Mouse (Mus musculus) ES-Bruce4 (cell line): ENCODE results near the gene Lat2. TPM values are rescaled to one million over a fixed set of nuclear protein-coding genes. Genes with fewer than 3 reads are reported as not detected.
A peak's percentile ranks its signal among the peaks of the same experiment; 100 is the strongest.

Source experiments
- H3K27ac ChIP-seq: 2 replicates; pipeline ENCODE4 v1.5.1; 2012; ENCODE audit warnings: low read length, inconsistent platforms; ENCODE audit not compliant: insufficient read depth
- H3K27me3 ChIP-seq: 2 replicates; pipeline ENCODE4 v1.6.1; 2012; ENCODE audit warnings: mild to moderate bottlenecking, low read length, inconsistent platforms; ENCODE audit not compliant: control insufficient read depth, poor library complexity, insufficient read depth, severe bottlenecking
- H3K36me3 ChIP-seq: 2 replicates; pipeline ENCODE4 v1.6.1; 2012; ENCODE audit warnings: inconsistent platforms, mild to moderate bottlenecking, low read length, moderate library complexity; ENCODE audit not compliant: control insufficient read depth, poor library complexity, insufficient read depth, severe bottlenecking
- H3K4me1 ChIP-seq: one replicate; pipeline ENCODE4 v1.8.1; 2011; ENCODE audit warnings: low read length; ENCODE audit not compliant: control insufficient read depth, insufficient read depth
- H3K4me3 ChIP-seq: 2 replicates; pipeline ENCODE4 v1.5.1; 2011; ENCODE audit warnings: low read depth, mild to moderate bottlenecking, low read length
- H3K9ac ChIP-seq: 2 replicates; pipeline ENCODE4 v1.6.1; 2012; ENCODE audit warnings: low read depth, mild to moderate bottlenecking, inconsistent platforms; ENCODE audit not compliant: poor library complexity, severe bottlenecking
- H3K9me3 ChIP-seq: replicated peaks from 2 replicates; pipeline ENCODE4 v1.6.1; 2012; ENCODE audit warnings: mild to moderate bottlenecking, low read length, inconsistent platforms; ENCODE audit not compliant: control insufficient read depth, poor library complexity, insufficient read depth, severe bottlenecking
- CTCF ChIP-seq: IDR thresholded peaks from one replicate; pipeline ENCODE4 v1.8.1; 2011; ENCODE audit warnings: low read depth, low read length
- EP300 ChIP-seq: IDR thresholded peaks from 2 replicates; pipeline ENCODE4 v1.6.1; 2011; ENCODE audit warnings: low read depth, low read length; ENCODE audit not compliant: insufficient read depth
- POLR2A ChIP-seq: IDR thresholded peaks from one replicate; pipeline ENCODE4 v1.8.1; 2011; ENCODE audit warnings: low read length; ENCODE audit not compliant: insufficient read depth
- polyA plus RNA-seq: library from polyadenylated mRNA; stranded (reverse); fragments of >200 nt; gene quantifications from 2 replicates; pipeline ENCODE4 v1.2.4, GENCODE M21; 2011; ENCODE audit warnings: low read depth; ENCODE audit not compliant: missing spikeins, insufficient read depth, insufficient read length

The Lat2 gene
- polyA plus RNA-seq, 1 experiment = 2.2 TPM

DNA sequence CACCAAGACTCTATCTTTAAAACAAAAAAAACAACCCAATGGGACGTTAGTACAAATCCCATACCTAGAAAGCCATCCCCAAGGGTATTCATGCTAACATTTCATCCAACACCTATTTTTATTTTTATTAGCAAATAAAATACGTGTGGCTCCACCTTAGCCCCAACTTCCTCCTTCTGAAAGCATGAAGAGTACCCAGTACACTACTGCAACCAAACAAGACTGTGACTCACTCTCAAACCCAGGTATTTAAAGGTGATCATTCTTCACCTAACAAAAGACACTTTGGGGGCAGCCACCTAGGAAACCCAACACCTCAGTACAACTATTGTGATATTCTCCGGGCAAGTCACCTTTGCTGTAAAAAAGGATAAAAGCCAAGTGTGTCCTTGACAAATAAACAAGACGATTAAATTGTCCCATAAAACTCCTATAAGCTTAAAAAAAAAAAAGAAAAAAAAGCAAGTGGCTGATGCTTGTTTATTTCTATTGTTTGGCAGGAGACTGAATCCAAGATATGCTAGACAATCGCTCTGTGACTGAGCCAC, 23.1 kb upstream of the Lat2 start:
- Histone ChIP-seq H3K27me3 (no peaks in the 10 kb centered on the region), H3K4me3 (peak overlapping the region; percentile 99), H3K27ac (no peak overlapping the region; the same call in 1 of the 2 replicates), H3K9me3 (no peaks in the 10 kb centered on the region), H3K9ac (peak overlapping the region; percentile 84), H3K4me1 (peaks cover 2% of the 10 kb centered on the region), H3K36me3 (peaks cover 23% of the 10 kb centered on the region)
- TF ChIP-seq CTCF = no peak
- TF ChIP-seq EP300 = no peak
- TF ChIP-seq POLR2A = no peak

DNA sequence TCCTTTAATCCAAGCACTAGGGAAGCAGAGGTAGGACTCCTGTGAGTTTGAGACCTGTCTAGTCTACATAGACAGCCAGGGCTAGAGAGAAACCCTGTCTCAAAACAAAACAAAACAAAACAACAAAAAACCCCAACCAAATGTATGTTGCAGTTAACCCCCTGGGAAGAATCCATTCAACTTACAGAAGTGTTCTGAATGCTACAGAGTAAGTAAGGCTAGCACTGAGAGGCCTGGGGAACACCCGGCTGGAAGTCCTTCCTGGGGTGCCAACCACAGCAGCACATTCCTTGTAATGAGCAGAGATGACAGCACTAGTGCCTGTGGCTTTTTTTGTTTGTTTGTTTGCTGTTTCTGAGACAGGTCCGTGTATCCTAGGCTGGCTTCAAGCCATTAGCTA, 18.0 kb upstream of the Lat2 start:
- Histone ChIP-seq H3K27ac (no peak overlapping the region), H3K9ac (no peak overlapping the region), H3K27me3 (no peaks in the 10 kb centered on the region), H3K4me3 (no peak overlapping the region), H3K4me1 (peaks cover 4% of the 10 kb centered on the region), H3K36me3 (peaks cover 41% of the 10 kb centered on the region), H3K9me3 (no peaks in the 10 kb centered on the region)
- TF ChIP-seq EP300 (no peak), CTCF (no peak), POLR2A (no peak)

DNA sequence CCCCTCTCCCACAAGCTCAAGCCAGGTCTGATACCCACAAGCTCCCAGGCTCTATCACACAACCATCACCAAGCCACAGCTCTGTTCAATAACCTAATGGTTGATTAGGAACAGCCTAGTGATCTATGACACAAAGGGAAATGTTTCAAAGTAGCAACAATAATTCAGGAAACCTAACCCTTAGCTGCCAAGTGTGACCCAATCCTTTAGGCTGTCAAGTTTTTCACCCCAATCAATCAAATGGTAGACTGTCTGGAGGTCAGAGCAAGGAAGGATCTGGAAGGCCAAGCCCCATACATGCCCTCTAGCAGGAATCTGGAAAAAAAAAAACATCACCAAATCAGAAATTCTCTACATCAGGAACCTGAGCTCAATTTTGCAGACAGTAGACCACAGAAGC, 16.0 kb upstream of the Lat2 start:
- H3K9me3 ChIP-seq = no peaks in the 10 kb centered on the region
- H3K27ac ChIP-seq = no peak overlapping the region
- peaks cover 55% of the 10 kb centered on the region for H3K36me3 ChIP-seq
- H3K9ac ChIP-seq = no peak overlapping the region
- no peaks in the 10 kb centered on the region for H3K27me3 ChIP-seq
- H3K4me1 ChIP-seq = peaks cover 2% of the 10 kb centered on the region
- TF ChIP-seq POLR2A (no peak), CTCF (no peak), EP300 (no peak)
- no peak overlapping the region for H3K4me3 ChIP-seq

DNA sequence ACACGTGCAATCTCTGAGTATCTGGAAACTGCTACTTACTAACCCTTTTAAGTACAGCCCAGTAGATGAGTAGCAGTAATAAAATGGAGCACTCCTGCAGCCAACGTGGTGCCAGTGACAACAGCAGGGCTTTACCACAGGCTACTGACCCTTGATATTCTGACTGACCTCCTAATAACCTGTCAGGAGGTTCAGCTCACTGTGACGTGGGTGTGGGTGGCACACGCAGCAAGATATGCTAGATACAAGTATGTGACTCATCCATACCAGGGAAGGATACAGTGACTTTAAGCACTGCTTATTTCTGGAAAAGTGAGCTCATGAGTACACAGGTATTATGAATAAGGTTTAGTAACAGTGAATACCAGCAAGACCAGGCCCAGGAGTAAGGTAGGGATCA, 14.7 kb upstream of the Lat2 start:
- TF ChIP-seq CTCF (no peak), POLR2A (no peak), EP300 (no peak)
- Histone ChIP-seq H3K27ac (no peak overlapping the region), H3K9me3 (no peaks in the 10 kb centered on the region), H3K4me3 (no peak overlapping the region), H3K36me3 (peaks cover 61% of the 10 kb centered on the region), H3K4me1 (peaks cover 2% of the 10 kb centered on the region), H3K9ac (no peak overlapping the region), H3K27me3 (no peaks in the 10 kb centered on the region)

DNA sequence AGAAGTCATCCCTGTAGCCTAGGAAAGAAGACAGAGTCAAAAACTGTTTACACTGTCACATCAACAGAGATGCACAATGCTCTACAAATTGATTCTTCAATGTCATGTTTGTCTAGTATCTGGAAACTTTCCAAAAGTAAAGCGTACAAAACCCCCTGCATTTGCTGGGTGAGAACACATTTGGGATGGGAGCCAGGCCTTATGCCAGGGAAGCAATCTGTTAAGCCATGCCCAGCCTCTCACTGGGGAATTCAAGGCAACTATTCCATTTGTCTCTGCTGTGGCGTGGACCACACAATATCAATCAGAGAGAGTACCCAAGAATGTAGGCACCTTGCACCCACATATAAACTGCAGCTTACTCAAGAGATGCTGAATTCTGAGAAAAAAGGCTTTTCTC, 7.2 kb upstream of the Lat2 start:
- Histone ChIP-seq H3K4me1 (no peaks in the 10 kb centered on the region), H3K9ac (no peak overlapping the region), H3K9me3 (no peaks in the 10 kb centered on the region), H3K36me3 (peaks cover 69% of the 10 kb centered on the region), H3K27ac (no peak overlapping the region), H3K4me3 (no peak overlapping the region), H3K27me3 (no peaks in the 10 kb centered on the region)
- no peak for TF ChIP-seq CTCF
- no peak for TF ChIP-seq EP300
- TF ChIP-seq POLR2A = no peak

DNA sequence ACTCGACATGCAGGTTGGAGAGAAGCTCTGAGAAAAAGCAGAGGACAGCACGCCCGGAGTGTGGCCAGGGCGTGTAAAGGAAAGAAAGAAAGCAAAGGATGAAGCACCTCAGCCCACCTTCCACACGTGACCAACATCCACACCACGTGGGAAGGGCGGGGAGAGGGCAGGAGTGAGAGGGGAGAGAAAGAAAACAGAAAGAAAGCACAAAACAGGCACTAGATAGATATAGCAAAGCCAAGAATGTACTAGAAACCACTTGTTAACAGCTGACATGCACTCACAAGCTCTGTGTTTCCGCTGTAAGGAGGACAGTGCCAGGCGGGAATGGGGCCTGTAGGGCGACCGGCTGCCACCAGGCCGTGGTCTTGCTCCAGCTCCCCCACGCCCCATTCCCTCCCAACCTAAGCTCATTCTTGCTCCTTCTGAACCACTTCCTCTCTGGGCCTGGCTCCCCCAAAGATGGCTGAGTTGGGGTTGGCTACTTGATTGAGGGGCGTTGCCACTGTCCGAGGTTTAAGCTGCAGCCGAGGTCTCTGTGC, 6.3 kb upstream of the Lat2 start:
- H3K36me3 ChIP-seq = peaks cover 61% of the 10 kb centered on the region
- no peaks in the 10 kb centered on the region for H3K4me1 ChIP-seq
- no peaks in the 10 kb centered on the region for H3K9me3 ChIP-seq
- H3K27me3 ChIP-seq = no peaks in the 10 kb centered on the region
- TF ChIP-seq POLR2A (no peak), CTCF (no peak), EP300 (no peak)
- H3K4me3 ChIP-seq = no peak overlapping the region
- H3K9ac ChIP-seq = no peak overlapping the region
- no peak overlapping the region for H3K27ac ChIP-seq
